Mouse (Mus musculus) E14TG2a.4 (cell line): Measurements from ENCODE around the gene Grip1.
A peak's percentile ranks its signal among the peaks of the same experiment; 100 is the strongest.

Source experiments
- H3K27me3 ChIP-seq: 2 replicates; pipeline ENCODE4 v1.6.1; 2014; ENCODE audit warnings: low read length, control low read depth; ENCODE audit not compliant: insufficient read depth
- H3K36me3 ChIP-seq: 2 replicates; pipeline ENCODE4 v1.6.1; 2014; ENCODE audit warnings: low read length, control low read depth; ENCODE audit not compliant: insufficient read depth
- H3K4me1 ChIP-seq: replicated peaks from 2 replicates; pipeline ENCODE4 v1.6.1; 2014; ENCODE audit warnings: low read depth, low read length, control low read depth
- H3K4me3 ChIP-seq: replicated peaks from 2 replicates; pipeline ENCODE4 v1.5.1; 2014; ENCODE audit warnings: mild to moderate bottlenecking, low read length
- H3K9me3 ChIP-seq: 2 replicates; pipeline ENCODE4 v1.6.1; 2014; ENCODE audit warnings: low read length, control low read depth
- CTCF ChIP-seq: conservative IDR thresholded peaks from 2 replicates; pipeline ENCODE4 v1.5.1; 2014; ENCODE audit warnings: low read length
- NANOG ChIP-seq: IDR thresholded peaks from 2 replicates; pipeline ENCODE4 v1.6.1; 2014; ENCODE audit warnings: borderline replicate concordance, low read length, mixed read lengths
- POU5F1 ChIP-seq: IDR thresholded peaks from 2 replicates; pipeline ENCODE4 v1.6.1; 2014; ENCODE audit warnings: low read length, borderline replicate concordance

The Grip1 gene

DNA sequence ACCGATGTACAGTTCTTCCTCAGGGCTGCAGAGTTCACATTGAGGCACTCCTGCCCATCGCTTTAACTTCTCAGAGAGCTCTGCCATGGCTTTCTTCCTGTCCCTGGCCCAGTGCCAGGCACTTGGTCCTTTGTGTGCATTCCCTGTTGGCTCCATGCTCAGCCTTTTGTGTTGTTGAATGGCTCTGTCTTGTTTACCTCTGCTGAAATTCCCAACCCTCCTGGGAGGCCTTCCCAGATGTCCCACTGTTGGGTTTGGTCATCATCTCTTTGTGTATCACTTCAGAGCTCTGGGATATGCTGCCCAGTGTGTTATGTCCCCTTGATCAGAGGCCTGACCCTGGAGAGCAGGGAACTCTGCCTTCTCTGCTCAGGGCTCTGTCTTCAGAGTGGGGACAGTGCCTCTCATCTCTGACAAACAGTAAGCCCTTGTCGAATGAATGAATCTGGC lies 230.8 kb downstream of the Grip1 start:
- Histone ChIP-seq H3K9me3 (no peaks in the 10 kb centered on the region), H3K4me3 (no peak overlapping the region), H3K27me3 (no peaks in the 10 kb centered on the region), H3K36me3 (no peaks in the 10 kb centered on the region), H3K4me1 (no peaks in the 10 kb centered on the region)
- TF ChIP-seq POU5F1 (no peak), CTCF (no peak), NANOG (no peak)

DNA sequence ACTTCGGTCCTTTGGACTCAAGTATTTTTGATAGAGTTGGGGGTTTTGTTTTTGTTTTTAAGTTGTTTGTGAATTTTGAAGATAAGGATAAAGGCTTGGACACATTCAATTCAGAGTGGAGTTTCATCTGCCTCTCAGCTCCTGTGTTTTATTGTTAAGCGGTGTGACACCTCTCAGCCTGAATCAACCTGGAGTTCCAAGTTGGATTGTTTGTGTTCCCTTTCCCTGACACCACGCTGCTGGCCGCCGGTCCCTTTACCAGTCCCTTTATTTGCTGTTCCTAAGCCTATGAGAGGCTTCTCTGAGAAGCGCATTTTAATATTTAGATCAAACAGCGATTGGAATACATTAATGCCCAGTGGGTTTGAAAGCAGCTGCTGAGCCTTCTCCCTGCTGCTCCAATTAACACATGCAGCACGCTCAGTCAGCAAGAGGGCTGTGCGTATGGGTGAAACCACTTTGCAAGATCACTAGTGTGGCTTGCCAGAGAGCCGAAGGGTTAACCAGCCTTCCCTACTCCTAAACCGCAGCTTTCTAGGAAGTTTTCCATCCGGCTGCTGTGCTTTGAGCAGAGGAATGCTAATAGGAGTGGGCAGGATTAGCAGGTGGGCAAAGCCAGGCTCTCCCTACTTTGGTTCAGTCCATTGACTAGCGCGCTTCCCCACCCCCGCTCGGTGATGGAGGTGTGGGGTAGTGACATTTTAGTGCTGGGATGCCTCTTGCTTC lies 237.9 kb downstream of the Grip1 start:
- Histone ChIP-seq H3K4me1 (peaks cover 17% of the 10 kb centered on the region), H3K4me3 (peak overlapping the region; percentile 63), H3K9me3 (no peaks in the 10 kb centered on the region), H3K36me3 (no peaks in the 10 kb centered on the region), H3K27me3 (peaks cover 39% of the 10 kb centered on the region)
- TF ChIP-seq POU5F1 (no peak), NANOG (no peak), CTCF (no peak)

- H3K36me3 ChIP-seq: no peaks in the 10 kb centered on the region
- no peaks in the 10 kb centered on the region for H3K9me3 ChIP-seq
- TF ChIP-seq NANOG (no peak), CTCF (no peak), POU5F1 (no peak)
- H3K4me1 ChIP-seq: peaks cover 17% of the 10 kb centered on the region
- H3K4me3 ChIP-seq: peak overlapping the region; percentile 63
- peaks cover 39% of the 10 kb centered on the region for H3K27me3 ChIP-seq
Observed at GRCm38 (mm10) chr10:119692284-119692890, 238.8 kb downstream of the Grip1 start.

DNA sequence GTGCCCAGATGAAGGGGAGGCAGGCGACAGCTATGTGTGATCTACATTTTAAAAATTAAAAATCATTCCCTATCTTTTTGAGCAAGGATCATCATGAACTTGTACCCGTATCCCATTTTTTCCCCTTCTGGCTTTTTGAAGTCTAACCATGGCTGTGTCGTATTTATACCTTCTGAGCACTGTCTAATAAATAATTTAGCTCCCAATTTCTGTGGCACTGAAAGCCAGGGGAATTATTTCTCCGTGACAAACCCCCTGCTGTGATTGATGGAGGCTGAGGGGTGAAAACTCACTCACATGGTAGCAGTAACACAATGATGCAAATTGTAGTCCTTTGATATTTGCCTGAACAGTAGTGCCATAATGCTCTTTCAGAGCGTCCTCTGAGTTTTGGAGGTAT lies 239.8 kb downstream of the Grip1 start:
- Histone ChIP-seq H3K9me3 (no peaks in the 10 kb centered on the region), H3K4me3 (no peak overlapping the region), H3K27me3 (peaks cover 39% of the 10 kb centered on the region), H3K36me3 (no peaks in the 10 kb centered on the region), H3K4me1 (peaks cover 17% of the 10 kb centered on the region)
- no peak for TF ChIP-seq CTCF
- TF ChIP-seq POU5F1: no peak
- TF ChIP-seq NANOG: no peak

- peaks cover 5% of the 10 kb centered on the region for H3K4me1 ChIP-seq
- H3K27me3 ChIP-seq: peaks cover 18% of the 10 kb centered on the region
- H3K9me3 ChIP-seq: peaks cover 10% of the 10 kb centered on the region
- H3K4me3 ChIP-seq: no peak overlapping the region
- H3K36me3 ChIP-seq: no peaks in the 10 kb centered on the region
- TF ChIP-seq POU5F1: no peak
- TF ChIP-seq CTCF: no peak
- no peak for TF ChIP-seq NANOG
Observed at GRCm38 (mm10) chr10:119697257-119697798, 243.7 kb downstream of the Grip1 start.

DNA sequence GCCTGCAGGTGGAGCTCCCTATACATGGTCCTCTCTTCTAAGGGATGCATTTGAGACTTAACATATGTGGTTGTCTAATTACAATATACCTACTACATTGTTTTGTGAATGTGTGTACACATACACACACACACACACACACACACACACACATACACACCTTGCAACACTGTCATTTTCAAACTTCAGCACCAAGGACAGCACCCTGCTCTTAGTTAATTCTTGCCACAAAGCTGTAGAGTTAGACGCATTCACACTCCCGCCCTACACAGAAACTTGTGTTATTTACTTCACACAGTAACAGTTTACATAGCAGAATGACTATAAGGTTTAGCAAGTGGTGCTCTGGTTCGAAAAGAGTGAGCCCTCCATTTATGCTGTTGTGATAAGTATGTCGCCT lies 251.7 kb downstream of the Grip1 start:
- TF ChIP-seq CTCF (no peak), POU5F1 (no peak), NANOG (no peak)
- Histone ChIP-seq H3K4me3 (no peak overlapping the region), H3K9me3 (peaks cover 11% of the 10 kb centered on the region), H3K4me1 (0 out of 2 replicates have a peak, but pooled peaks cover 2% of the 10 kb centered on the region), H3K36me3 (no peaks in the 10 kb centered on the region), H3K27me3 (no peaks in the 10 kb centered on the region)

- no peak for TF ChIP-seq POU5F1
- no peak for TF ChIP-seq NANOG
- no peak for TF ChIP-seq CTCF
- H3K27me3 ChIP-seq: no peaks in the 10 kb centered on the region
Observed at GRCm38 (mm10) chr10:119706281-119706680, 252.7 kb downstream of the Grip1 start.

GRCm38 (mm10) chr10:119706983-119707382 lies 253.4 kb downstream of the Grip1 start:
- H3K9me3 ChIP-seq: peaks cover 5% of the 10 kb centered on the region
- TF ChIP-seq POU5F1 (no peak), NANOG (no peak), CTCF (no peak)
- no peaks in the 10 kb centered on the region for H3K27me3 ChIP-seq

More at GRCm38 (mm10) chr10:119706281-119706680, 252.7 kb downstream of the Grip1 start:
- Histone ChIP-seq H3K4me1 (0 out of 2 replicates have a peak, but pooled peaks cover 2% of the 10 kb centered on the region), H3K36me3 (no peaks in the 10 kb centered on the region), H3K9me3 (peaks cover 11% of the 10 kb centered on the region), H3K4me3 (no peak overlapping the region)

More at GRCm38 (mm10) chr10:119706983-119707382, 253.4 kb downstream of the Grip1 start:
- Histone ChIP-seq H3K4me1 (0 out of 2 replicates have a peak, but pooled peaks cover 2% of the 10 kb centered on the region), H3K36me3 (no peaks in the 10 kb centered on the region), H3K4me3 (no peak overlapping the region)
